Mouse (Mus musculus) heart, embryonic 14.5 days (tissue): ENCODE measurements around the gene Pla2g2e. TPM values are rescaled to one million over a fixed set of nuclear protein-coding genes. Genes with fewer than 3 reads are reported as not detected.
"Not testable (repeated sequence)": the region's sequence is repeated elsewhere in the genome, so short reads cannot be mapped to it uniquely, and the experiment has no call there.

ENCODE experiments used
- ATAC-seq: fragments of 200-750 bp; cut with Nextera tagmentation; 2 replicates; pipeline ENCODE4 v1.8.0; 2017; ENCODE audit warnings: low read depth, moderate TSS enrichment; ENCODE audit not compliant: insufficient number of reproducible peaks, insufficient read depth, low FRiP score
- H3K27ac ChIP-seq, 2 experiments: fragments of 200-500 bp in 1 of 2; fragments of 300-500 bp in 1 of 2; sonication (generic) in 1 of 2; replicated peaks in 1 of 2; 2 replicates each; pipeline ENCODE4 v1.5.1; 2012 to 2014; ENCODE audit warnings: low read depth in 2 of 2, low read length in 2 of 2, control low read depth in 1 of 2, mild to moderate bottlenecking in 1 of 2, mixed read lengths in 1 of 2; ENCODE audit not compliant: control insufficient read depth in 1 of 2, insufficient read depth in 1 of 2
- H3K27me3 ChIP-seq: fragments of 300-500 bp; sonication (generic); 2 replicates; pipeline ENCODE4 v1.6.1; 2014; ENCODE audit warnings: mild to moderate bottlenecking, low read length, control low read depth; ENCODE audit not compliant: control insufficient read depth, insufficient read depth
- H3K36me3 ChIP-seq: fragments of 300-500 bp; sonication (generic); 2 replicates; pipeline ENCODE4 v1.6.1; 2014; ENCODE audit warnings: mild to moderate bottlenecking, control low read depth, low read length, mixed read lengths; ENCODE audit not compliant: control insufficient read depth, insufficient read depth
- H3K4me1 ChIP-seq, 2 experiments: fragments of 200-500 bp in 1 of 2; fragments of 300-500 bp in 1 of 2; sonication (generic) in 1 of 2; 2 replicates each; pipeline ENCODE4 v1.6.1; 2012 to 2014; ENCODE audit warnings: low read length in 2 of 2, control low read depth in 1 of 2, mixed read lengths in 1 of 2; ENCODE audit not compliant: control insufficient read depth in 2 of 2, insufficient read depth in 2 of 2
- H3K4me2 ChIP-seq: fragments of 300-500 bp; sonication (generic); 2 replicates; pipeline ENCODE4 v1.6.1; 2014; ENCODE audit warnings: mild to moderate bottlenecking, low read length
- H3K4me3 ChIP-seq, 2 experiments: fragments of 200-500 bp in 1 of 2; fragments of 300-500 bp in 1 of 2; sonication (generic) in 1 of 2; 2 replicates each; pipeline ENCODE4 v1.5.1; 2012 to 2014; ENCODE audit warnings: low read length in 2 of 2, mild to moderate bottlenecking in 2 of 2, control low read depth in 1 of 2, low read depth in 1 of 2, moderate library complexity in 1 of 2; ENCODE audit not compliant: control insufficient read depth in 1 of 2, insufficient read depth in 1 of 2
- H3K9ac ChIP-seq: fragments of 300-500 bp; sonication (generic); 2 replicates; pipeline ENCODE4 v1.6.1; 2014; ENCODE audit warnings: mild to moderate bottlenecking, low read length
- H3K9me3 ChIP-seq: fragments of 300-500 bp; sonication (generic); 2 replicates; pipeline ENCODE4 v1.6.1; 2016; ENCODE audit warnings: low read length, control low read depth; ENCODE audit not compliant: control insufficient read depth
- WGBS: fragments of 180-500 bp; shearing (Covaris S2); extraction: QIAGEN DNeasy Blood & Tissue Kit; methylation state at CpG from one replicate; pipeline ENCODE4 v1.1.7; 2014; 5-methylcytosine and 5-hydroxymethylcytosine counted together
- polyA plus RNA-seq: library from polyadenylated mRNA; unstranded; fragments of >200 nt; fragmentation: Nextera tagmentation; extraction: Ambion mirVana; gene quantifications from 2 replicates; pipeline ENCODE4 v1.2.1, GENCODE M21; 2014

The Pla2g2e gene
- polyA plus RNA-seq, 1 experiment from 2014 or later, result not detected

DNA sequence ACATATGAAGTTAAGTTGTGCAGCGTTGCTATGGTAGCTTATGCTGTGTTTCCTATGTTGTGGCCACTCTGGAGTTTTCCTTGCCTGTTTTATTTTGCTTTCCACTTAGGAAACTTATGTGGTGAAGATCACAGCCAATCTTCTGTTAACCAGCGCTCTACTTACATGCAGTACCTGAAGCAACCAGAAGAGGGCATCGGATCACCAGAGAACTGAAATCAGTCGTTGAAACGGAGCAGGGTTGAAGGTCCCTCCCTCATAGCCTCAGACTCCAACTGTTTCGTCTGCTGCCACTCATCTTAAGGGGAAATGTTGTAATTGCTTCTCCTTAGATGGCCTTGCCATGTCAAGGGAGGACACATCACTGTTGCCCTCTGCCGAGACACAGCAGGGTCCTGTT lies 11.3 kb upstream of the Pla2g2e start:
- Histone ChIP-seq H3K27ac (no peak overlapping the region), H3K4me2 (no peak overlapping the region), H3K36me3 (no peaks in the 10 kb centered on the region), H3K9me3 (peaks cover 4% of the 10 kb centered on the region; the same call in 1 of the 2 replicates), H3K9ac (no peak overlapping the region), H3K4me1 (no peaks in the 10 kb centered on the region), H3K27me3 (0 out of 2 replicates have a peak, but pooled peaks cover 3% of the 10 kb centered on the region), H3K4me3 (no peak overlapping the region)
- 14% methylated on average over 7 of the region's 7 CpGs for WGBS
- no peak for ATAC-seq

DNA sequence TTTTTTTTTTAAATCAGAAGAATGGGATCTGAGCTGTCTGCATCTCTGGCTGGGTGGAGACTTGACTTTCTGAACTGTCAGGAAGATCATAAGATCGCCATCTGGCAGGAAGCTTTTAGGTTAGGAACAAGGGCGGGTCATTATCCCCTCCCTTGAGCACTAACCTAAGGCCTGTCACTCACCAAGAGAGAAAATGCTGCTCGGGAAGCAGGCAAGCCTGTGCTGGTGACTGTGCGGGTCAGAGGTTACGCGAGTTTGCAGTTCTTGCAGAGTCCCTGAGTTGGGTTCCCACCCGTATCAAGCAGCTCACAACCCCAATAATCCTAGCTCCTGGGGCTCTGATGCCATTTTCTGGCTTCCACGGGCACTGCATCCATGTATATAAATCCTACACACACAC lies 9.1 kb upstream of the Pla2g2e start:
- ATAC-seq, result no peak
- Histone ChIP-seq H3K4me3 (no peak overlapping the region), H3K36me3 (no peaks in the 10 kb centered on the region), H3K9ac (no peak overlapping the region), H3K27me3 (0 out of 2 replicates have a peak, but pooled peaks cover 3% of the 10 kb centered on the region), H3K27ac (no peak overlapping the region), H3K4me1 (no peaks in the 10 kb centered on the region), H3K9me3 (peaks cover 4% of the 10 kb centered on the region; the same call in 1 of the 2 replicates), H3K4me2 (no peak overlapping the region)
- WGBS, result 55% methylated on average over 8 of the region's 8 CpGs

DNA sequence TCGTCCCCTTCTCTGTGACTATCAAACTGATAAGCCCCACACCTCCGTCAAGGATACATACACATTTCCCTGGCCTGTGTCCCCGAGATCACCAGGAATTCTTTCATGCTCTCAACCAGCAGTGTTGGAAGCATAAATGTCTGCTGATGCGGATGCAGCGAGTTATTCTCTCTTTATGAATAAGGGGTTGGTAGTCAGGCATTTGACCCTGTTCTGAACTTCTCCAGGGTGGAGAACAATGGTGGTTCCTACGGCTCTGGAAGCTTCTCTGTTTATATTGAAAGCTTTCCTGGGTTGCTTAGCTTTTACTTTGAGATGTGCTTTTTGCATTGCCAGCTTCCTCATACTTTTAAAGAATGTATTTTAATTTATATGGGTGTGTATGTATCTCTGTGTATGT lies 3.9 kb upstream of the Pla2g2e start, which contains the start of gene Gm13030:
Gene Gm13030 (minus strand): TSS at position 101 of the 400 bp plus-strand sequence.
- no peak within 1 kb of the TSS for H3K4me3 ChIP-seq
- no peak within 1 kb of the TSS for H3K27ac ChIP-seq
- H3K36me3 ChIP-seq, result no peaks in the 10 kb centered on the region
- H3K9ac ChIP-seq, result no peak within 1 kb of the TSS
- WGBS, result 75% methylated on average over 6 of the region's 6 CpGs
- no peaks in the 10 kb centered on the region for H3K4me1 ChIP-seq
- ATAC-seq, result no peak
- no peaks in the 10 kb centered on the region for H3K27me3 ChIP-seq
- H3K9me3 ChIP-seq, result peaks cover 4% of the 10 kb centered on the region; the same call in 1 of the 2 replicates
- no peak within 1 kb of the TSS for H3K4me2 ChIP-seq

DNA sequence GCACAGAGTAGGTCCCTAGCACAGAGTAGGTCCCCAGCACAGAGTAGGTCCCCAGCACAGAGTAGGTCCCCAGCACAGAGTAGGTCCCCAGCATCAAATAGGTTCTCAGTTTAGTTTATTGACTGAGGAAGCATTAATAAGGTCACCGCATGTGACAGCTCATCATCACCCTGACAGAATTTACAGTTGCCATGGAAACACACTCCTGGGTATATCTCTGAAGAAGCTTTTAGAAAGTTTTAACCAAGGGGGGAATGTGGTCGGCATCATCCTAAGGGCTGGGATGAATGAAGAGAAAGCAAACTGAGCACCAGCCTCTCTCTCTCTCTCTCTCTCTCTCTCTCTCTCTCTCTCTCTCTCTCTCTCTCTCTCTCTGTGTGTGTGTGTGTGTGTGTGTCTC lies 2.5 kb upstream of the Pla2g2e start:
- not testable (repeated sequence) for H3K9ac ChIP-seq, H3K4me3 ChIP-seq, H3K4me2 ChIP-seq, H3K36me3 ChIP-seq, H3K9me3 ChIP-seq, H3K27me3 ChIP-seq, ATAC-seq, H3K4me1 ChIP-seq, H3K27ac ChIP-seq
- WGBS, result 90% methylated on average over 2 of the region's 2 CpGs

DNA sequence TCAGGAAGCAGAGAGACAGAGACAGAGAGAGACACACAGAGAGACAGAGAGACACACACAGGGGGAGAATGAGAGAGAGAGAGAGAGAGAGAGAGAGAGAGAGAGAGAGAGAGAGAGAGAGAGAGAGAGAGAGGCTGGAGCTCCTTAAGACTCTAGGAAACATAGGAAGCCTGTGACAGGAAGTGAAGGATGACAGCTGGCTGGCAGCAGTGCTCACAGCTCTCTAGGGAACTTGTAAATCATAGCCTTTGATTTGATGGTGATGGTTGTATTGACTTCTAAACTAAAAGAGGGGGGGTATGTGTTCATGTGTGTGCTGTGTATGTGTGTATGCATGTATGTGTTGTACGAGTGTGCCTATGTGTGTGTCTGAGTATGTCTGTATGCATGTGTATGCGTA lies 1.8 kb upstream of the Pla2g2e start:
- no peak for ATAC-seq
- no peak overlapping the region for H3K4me3 ChIP-seq
- H3K27me3 ChIP-seq, result peaks cover 10% of the 10 kb centered on the region; the same call in 1 of the 2 replicates
- no peaks in the 10 kb centered on the region for H3K36me3 ChIP-seq
- H3K27ac ChIP-seq, result no peak overlapping the region
- H3K9ac ChIP-seq, result no peak overlapping the region
- H3K4me2 ChIP-seq, result no peak overlapping the region
- WGBS, result 91% methylated on average over 2 of the region's 2 CpGs
- H3K9me3 ChIP-seq, result peaks cover 3% of the 10 kb centered on the region; the same call in 1 of the 2 replicates
- H3K4me1 ChIP-seq, result no peaks in the 10 kb centered on the region

DNA sequence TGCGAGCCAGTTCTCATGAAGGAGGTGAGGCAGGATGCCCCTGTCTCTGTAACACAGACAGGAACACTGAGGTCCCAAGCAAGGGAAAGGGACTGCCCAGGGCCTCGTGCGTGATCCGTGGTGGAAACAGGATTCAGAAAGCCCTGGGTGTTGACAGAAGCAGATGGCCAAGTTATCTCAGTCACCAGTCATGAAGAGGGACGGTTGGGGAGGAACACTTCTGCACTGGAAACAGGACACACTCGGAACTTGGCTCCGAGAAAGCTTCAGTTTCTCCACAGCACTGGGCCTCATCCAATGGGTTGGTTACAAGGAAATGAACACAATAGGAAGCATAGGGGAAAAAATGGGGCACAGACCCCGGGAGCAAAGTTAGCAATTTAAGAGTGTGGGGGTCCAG lies 1.0 kb downstream of the Pla2g2e start:
- Histone ChIP-seq H3K9ac (no peak overlapping the region), H3K4me3 (no peak overlapping the region), H3K36me3 (no peaks in the 10 kb centered on the region), H3K9me3 (no peaks in the 10 kb centered on the region), H3K4me1 (no peaks in the 10 kb centered on the region), H3K27me3 (peaks cover 30% of the 10 kb centered on the region), H3K27ac (no peak overlapping the region), H3K4me2 (no peak overlapping the region)
- peak; percentile 36; the same call in 1 of the 2 replicates for ATAC-seq
- 21% methylated on average over 8 of the region's 8 CpGs for WGBS

DNA sequence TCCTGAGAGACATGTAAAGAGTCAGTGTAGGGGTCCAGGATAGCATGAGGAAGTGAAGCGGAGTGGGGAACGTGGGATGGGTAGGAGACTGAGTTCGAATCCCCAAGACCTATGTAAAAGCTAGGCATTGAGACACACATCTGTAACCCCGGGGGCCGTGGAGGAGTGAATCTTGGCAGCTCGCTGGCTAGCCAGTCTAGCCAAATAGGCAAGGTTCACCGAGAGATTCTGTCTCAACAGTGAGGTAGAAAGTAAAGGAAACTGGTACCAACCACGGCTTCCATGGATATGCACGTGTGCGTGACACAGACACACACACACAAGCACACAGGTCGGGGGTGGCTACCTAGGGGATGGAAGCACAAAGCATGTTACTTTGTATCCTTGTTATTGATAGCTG lies 2.1 kb downstream of the Pla2g2e start:
- Histone ChIP-seq H3K9ac (no peak overlapping the region), H3K27ac (no peak overlapping the region), H3K27me3 (peaks cover 30% of the 10 kb centered on the region), H3K36me3 (no peaks in the 10 kb centered on the region), H3K4me2 (no peak overlapping the region), H3K4me3 (no peak overlapping the region), H3K9me3 (no peaks in the 10 kb centered on the region), H3K4me1 (no peaks in the 10 kb centered on the region)
- WGBS, result 85% methylated on average over 11 of the region's 11 CpGs
- ATAC-seq, result no peak
